22 mouse cellular contexts compared by ENCODE assay signal in the genomic region with DNA sequence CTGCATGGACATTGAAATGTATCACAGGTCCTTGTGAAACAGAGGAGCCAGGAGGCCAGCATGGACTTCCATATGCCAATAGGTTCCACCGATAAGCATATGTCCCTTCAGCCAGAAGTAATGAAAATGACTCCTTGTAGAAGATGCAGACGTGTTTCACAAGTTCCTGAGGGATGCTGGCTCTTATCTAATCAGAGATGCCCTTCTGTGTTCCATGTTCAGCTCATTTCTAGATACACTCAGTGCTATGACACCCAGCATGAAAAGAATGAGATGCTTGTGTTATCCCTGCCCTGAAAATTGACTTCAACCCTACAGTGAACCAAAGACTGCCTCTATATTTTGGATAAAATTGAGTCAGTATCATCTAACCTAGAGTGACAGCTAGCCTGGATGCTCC. TPM values are rescaled to one million over a fixed set of nuclear protein-coding genes. Genes with fewer than 3 reads are reported as not detected.
DNase-seq lines count a peak whose midpoint lies in the region; ATAC-seq and TF ChIP-seq lines count a peak whose summit lies in the region.
"Had no signal": no experiment of that assay in that cellular context is flagged by ENCODE, and none has a peak within 500 bp of the region (broad histone marks: within the 10 kb centered on the region; RNA-seq: fewer than 3 reads in every experiment).

No protein-coding gene starts in this region.

- H3K9ac ChIP-seq in liver, embryonic 12.5 days = no peak overlapping the region
- no peak overlapping the region for H3K9ac ChIP-seq in liver, embryonic 11.5 days (ENCODE audit: low read depth, low read length)
- H3K9ac ChIP-seq in liver, embryonic 14.5 days (replicated peaks) = no peak overlapping the region
- no peak overlapping the region for H3K9ac ChIP-seq in liver, embryonic 15.5 days
- no peak overlapping the region for H3K9ac ChIP-seq in liver, postnatal 0 days (replicated peaks)
- no peak overlapping the region for H3K9ac ChIP-seq in intestine, embryonic 15.5 days
- H3K9ac ChIP-seq: embryonic facial prominence, embryonic 13.5 days; embryonic facial prominence, embryonic 15.5 days; forebrain, embryonic 12.5 days had no signal

- H3K4me3 ChIP-seq in liver, embryonic 12.5 days = no peak overlapping the region
- H3K4me3 ChIP-seq in liver, embryonic 11.5 days (ENCODE audit: low read depth, low read length) = no peak overlapping the region
- H3K4me3 ChIP-seq in liver, embryonic 14.5 days (ENCODE audit: insufficient read depth in 1 of 2, low read depth in 2 of 2, low read length in 2 of 2) = no peak overlapping the region
- H3K4me3 ChIP-seq in liver, embryonic 15.5 days (replicated peaks) = no peak overlapping the region
- no peak overlapping the region for H3K4me3 ChIP-seq in liver, postnatal 0 days (ENCODE audit: low read depth, low read length)
- no peak overlapping the region for H3K4me3 ChIP-seq in intestine, embryonic 15.5 days (replicated peaks)
- H3K4me3 ChIP-seq: embryonic facial prominence, embryonic 13.5 days; embryonic facial prominence, embryonic 15.5 days; erythroblast, embryonic 14.5 days; forebrain, embryonic 10.5 days; forebrain, embryonic 12.5 days had no signal

- 45% methylated on average over 2 of the region's 2 CpGs for WGBS in liver, embryonic 12.5 days (ENCODE audit: insufficient replicate concordance)
- 63% methylated on average over 2 of the region's 2 CpGs for WGBS in liver, embryonic 11.5 days
- 49% methylated on average over 2 of the region's 2 CpGs for WGBS in liver, embryonic 14.5 days (ENCODE audit: insufficient replicate concordance)
- WGBS in liver, embryonic 15.5 days (ENCODE audit: insufficient replicate concordance) = 45% methylated on average over 2 of the region's 2 CpGs
- WGBS in liver, postnatal 0 days (ENCODE audit: insufficient replicate concordance) = 63% methylated on average over 2 of the region's 2 CpGs
- WGBS in intestine, embryonic 15.5 days = 63% methylated on average over 2 of the region's 2 CpGs

- no peaks in the 10 kb centered on the region for H3K36me3 ChIP-seq in liver, embryonic 12.5 days
- H3K36me3 ChIP-seq in liver, embryonic 11.5 days (ENCODE audit: control insufficient read depth, insufficient read depth, low read length) = no peaks in the 10 kb centered on the region
- H3K36me3 ChIP-seq in liver, embryonic 14.5 days (replicated peaks; ENCODE audit: control insufficient read depth, insufficient read depth, low read depth) = no peaks in the 10 kb centered on the region
- H3K36me3 ChIP-seq in liver, embryonic 15.5 days (replicated peaks) = no peaks in the 10 kb centered on the region
- no peaks in the 10 kb centered on the region for H3K36me3 ChIP-seq in liver, postnatal 0 days (replicated peaks; ENCODE audit: insufficient read depth, low read length)
- no peaks in the 10 kb centered on the region for H3K36me3 ChIP-seq in intestine, embryonic 15.5 days
- H3K36me3 ChIP-seq: embryonic facial prominence, embryonic 13.5 days; embryonic facial prominence, embryonic 15.5 days; forebrain, embryonic 10.5 days; forebrain, embryonic 12.5 days had no signal

- TF ChIP-seq EP300 in liver, embryonic 14.5 days (IDR thresholded peaks at IDR 0.05; ENCODE audit: low read depth) = peak; percentile 46; the same call in 1 of the 2 replicates
- peak; percentile 80 for TF ChIP-seq EP300 in liver, postnatal 0 days (IDR thresholded peaks at IDR 0.05; ENCODE audit: low read depth)

- H3K9me3 ChIP-seq in liver, embryonic 12.5 days (replicated peaks) = no peaks in the 10 kb centered on the region
- no peaks in the 10 kb centered on the region for H3K9me3 ChIP-seq in liver, embryonic 11.5 days (ENCODE audit: control insufficient read depth, low read length)
- H3K9me3 ChIP-seq in liver, embryonic 14.5 days (ENCODE audit: control insufficient read depth, low read length) = no peaks in the 10 kb centered on the region
- H3K9me3 ChIP-seq in liver, embryonic 15.5 days (replicated peaks) = no peaks in the 10 kb centered on the region
- no peaks in the 10 kb centered on the region for H3K9me3 ChIP-seq in liver, postnatal 0 days (ENCODE audit: low read length)
- no peaks in the 10 kb centered on the region for H3K9me3 ChIP-seq in intestine, embryonic 15.5 days
- H3K9me3 ChIP-seq: embryonic facial prominence, embryonic 13.5 days; embryonic facial prominence, embryonic 15.5 days; forebrain, embryonic 10.5 days; forebrain, embryonic 12.5 days had no signal

- peak; percentile 42; the same call in 1 of the 2 replicates for ATAC-seq in liver, embryonic 12.5 days
- ATAC-seq in liver, embryonic 11.5 days (replicated peaks; ENCODE audit: low FRiP score) = no peak
- ATAC-seq in liver, embryonic 14.5 days (ENCODE audit: insufficient read depth) = peak; percentile 44; the same call in 1 of the 2 replicates
- ATAC-seq in liver, embryonic 15.5 days (ENCODE audit: insufficient read depth) = peak; percentile 56; the same call in 1 of the 2 replicates
- ATAC-seq in liver, postnatal 0 days = peak; percentile 57
- no peak for ATAC-seq in intestine, embryonic 15.5 days
- no peak for ATAC-seq in megakaryocyte progenitor cell, adult 5-6 weeks (replicated peaks; ENCODE audit: poor library complexity)
- ATAC-seq: forebrain, embryonic 14.5 days had no signal

- no peak for DNase-seq in liver, embryonic 11.5 days (ENCODE audit: low spot score)
- peak in 2 of 3 experiments; percentile 13 for DNase-seq in liver, embryonic 14.5 days (ENCODE audit: low read depth in 3 of 3, low spot score in 3 of 3)
- DNase-seq in liver, postnatal 0 days = no peak
- DNase-seq: adrenal gland, adult 2 months; adrenal gland, postnatal 10 days; adrenal gland, postnatal 25 days; cerebellum, adult 11 months; cerebellum, adult 18-20 months; cerebellum, adult 8-10 months; cerebellum, adult 9-11 months; cerebellum, postnatal 36 days; embryo, embryonic 11 days had no signal

- H3K4me2 ChIP-seq in liver, embryonic 12.5 days = no peak overlapping the region
- no peak overlapping the region for H3K4me2 ChIP-seq in liver, embryonic 11.5 days
- no peak overlapping the region for H3K4me2 ChIP-seq in liver, embryonic 14.5 days (ENCODE audit: low read depth)
- no peak overlapping the region for H3K4me2 ChIP-seq in liver, embryonic 15.5 days
- H3K4me2 ChIP-seq in liver, postnatal 0 days (ENCODE audit: low read depth, low read length) = 0 out of 2 replicates have a peak overlapping the region, but pooled peaks have one; percentile 6
- H3K4me2 ChIP-seq in intestine, embryonic 15.5 days (replicated peaks) = no peak overlapping the region
- H3K4me2 ChIP-seq: embryonic facial prominence, embryonic 13.5 days; embryonic facial prominence, embryonic 15.5 days; forebrain, embryonic 12.5 days had no signal

- H3K27me3 ChIP-seq in liver, embryonic 12.5 days (replicated peaks) = no peaks in the 10 kb centered on the region
- H3K27me3 ChIP-seq in liver, embryonic 11.5 days (replicated peaks; ENCODE audit: control insufficient read depth, insufficient read depth, low read length) = no peaks in the 10 kb centered on the region
- H3K27me3 ChIP-seq in liver, embryonic 14.5 days (ENCODE audit: control insufficient read depth, insufficient read depth, low read length) = no peaks in the 10 kb centered on the region; the same call in 1 of the 2 replicates
- H3K27me3 ChIP-seq in liver, embryonic 15.5 days = peaks cover 6% of the 10 kb centered on the region; the same call in 1 of the 2 replicates
- no peaks in the 10 kb centered on the region for H3K27me3 ChIP-seq in liver, postnatal 0 days (ENCODE audit: insufficient read depth, low read length)
- no peaks in the 10 kb centered on the region for H3K27me3 ChIP-seq in intestine, embryonic 15.5 days (replicated peaks)
- H3K27me3 ChIP-seq: embryonic facial prominence, embryonic 13.5 days; embryonic facial prominence, embryonic 15.5 days had no signal

- no peak for TF ChIP-seq CTCF in liver, embryonic 14.5 days (IDR thresholded peaks at IDR 0.05; ENCODE audit: low read depth)
- TF ChIP-seq CTCF in liver, postnatal 0 days (IDR thresholded peaks at IDR 0.05; ENCODE audit: low read depth) = no peak

- no peak overlapping the region for H3K27ac ChIP-seq in liver, embryonic 12.5 days
- no peak overlapping the region for H3K27ac ChIP-seq in liver, embryonic 11.5 days (ENCODE audit: low read depth, low read length)
- H3K27ac ChIP-seq in liver, embryonic 14.5 days = no peak overlapping the region
- no peak overlapping the region for H3K27ac ChIP-seq in liver, embryonic 15.5 days (replicated peaks)
- no peak overlapping the region for H3K27ac ChIP-seq in liver, postnatal 0 days (ENCODE audit: low read depth)
- no peak overlapping the region for H3K27ac ChIP-seq in intestine, embryonic 15.5 days
- H3K27ac ChIP-seq: embryonic facial prominence, embryonic 13.5 days; embryonic facial prominence, embryonic 15.5 days; forebrain, embryonic 10.5 days; forebrain, embryonic 12.5 days had no signal

- H3K4me1 ChIP-seq in liver, embryonic 12.5 days = peaks cover 38% of the 10 kb centered on the region
- H3K4me1 ChIP-seq in liver, embryonic 11.5 days (replicated peaks; ENCODE audit: control insufficient read depth, insufficient read depth, low read length) = 0 out of 2 replicates have a peak, but pooled peaks cover under 1% of the 10 kb centered on the region
- H3K4me1 ChIP-seq in liver, embryonic 14.5 days (replicated peaks; ENCODE audit: control insufficient read depth in 2 of 2, insufficient read depth in 2 of 2, low read length in 1 of 2) = peaks cover 20 to 27% of the 10 kb centered on the region in 2 experiments
- peaks cover 33% of the 10 kb centered on the region for H3K4me1 ChIP-seq in liver, embryonic 15.5 days (replicated peaks)
- 0 out of 2 replicates have a peak, but pooled peaks cover 2% of the 10 kb centered on the region for H3K4me1 ChIP-seq in liver, postnatal 0 days (ENCODE audit: insufficient read depth)
- H3K4me1 ChIP-seq in intestine, embryonic 15.5 days (replicated peaks) = no peaks in the 10 kb centered on the region
- H3K4me1 ChIP-seq: embryonic facial prominence, embryonic 13.5 days; embryonic facial prominence, embryonic 15.5 days; forebrain, embryonic 10.5 days; forebrain, embryonic 12.5 days had no signal

RNA-seq across cellular contexts. Expression of a gene that starts 53.8 kb away (rescaled TPM):
- polyA plus RNA-seq in liver, embryonic 12.5 days (2016; fragmentation: Nextera tagmentation; extraction: Ambion mirVana) = 34.9 and 37.9 TPM in 2 replicates
- polyA plus RNA-seq in liver, embryonic 11.5 days (2014; fragmentation: Nextera tagmentation; extraction: Ambion mirVana) = 47.3 and 54.6 TPM in 2 replicates
- polyA plus RNA-seq in liver, embryonic 14.5 days (2012; rRNA removed) = 8.5 and 12.1 TPM in 2 replicates
- polyA plus RNA-seq in liver, embryonic 14.5 days (2014; fragmentation: Nextera tagmentation; extraction: Ambion mirVana) = 13.0 and 14.5 TPM in 2 replicates
- 14.2 and 14.4 TPM in 2 replicates for polyA plus RNA-seq in liver, embryonic 15.5 days (2015; fragmentation: Nextera tagmentation; extraction: Ambion mirVana)
- 8.3 and 9.1 TPM in 2 replicates for polyA plus RNA-seq in liver, postnatal 0 days (2015; fragmentation: Nextera tagmentation; extraction: Ambion mirVana)
- polyA plus RNA-seq in intestine, embryonic 15.5 days (2015; fragmentation: Nextera tagmentation; extraction: Ambion mirVana) = 28.2 and 28.4 TPM in 2 replicates
- total RNA-seq in megakaryocyte progenitor cell, adult 5-6 weeks (2015) = 16.4 and 18.8 TPM in 2 replicates
- 35.3 and 39.2 TPM in 2 replicates for total RNA-seq in megakaryocyte progenitor cell, adult 5-6 weeks (2017)

Comparison
In these comparisons a context has a peak if more than half of its experiments do, and no peak if none do; other contexts are left out.
1. ATAC-seq: peak in liver, embryonic 12.5 days (single experiment), liver, embryonic 14.5 days (single experiment), liver, embryonic 15.5 days (single experiment) and liver, postnatal 0 days (single experiment); none in liver, embryonic 11.5 days (single experiment), intestine, embryonic 15.5 days (single experiment) and megakaryocyte progenitor cell, adult 5-6 weeks (single experiment).
2. DNase-seq: peak in liver, embryonic 14.5 days (2 of 3); none in liver, embryonic 11.5 days (single experiment) and liver, postnatal 0 days (single experiment).